Mouse (Mus musculus) lung, postnatal 14 days (tissue): ENCODE results near the gene Rwdd2b.

Source experiments
- DNase-seq: peaks from one replicate; pipeline ENCODE4 v3.0.0; 2021

Rwdd2b gene

DNA sequence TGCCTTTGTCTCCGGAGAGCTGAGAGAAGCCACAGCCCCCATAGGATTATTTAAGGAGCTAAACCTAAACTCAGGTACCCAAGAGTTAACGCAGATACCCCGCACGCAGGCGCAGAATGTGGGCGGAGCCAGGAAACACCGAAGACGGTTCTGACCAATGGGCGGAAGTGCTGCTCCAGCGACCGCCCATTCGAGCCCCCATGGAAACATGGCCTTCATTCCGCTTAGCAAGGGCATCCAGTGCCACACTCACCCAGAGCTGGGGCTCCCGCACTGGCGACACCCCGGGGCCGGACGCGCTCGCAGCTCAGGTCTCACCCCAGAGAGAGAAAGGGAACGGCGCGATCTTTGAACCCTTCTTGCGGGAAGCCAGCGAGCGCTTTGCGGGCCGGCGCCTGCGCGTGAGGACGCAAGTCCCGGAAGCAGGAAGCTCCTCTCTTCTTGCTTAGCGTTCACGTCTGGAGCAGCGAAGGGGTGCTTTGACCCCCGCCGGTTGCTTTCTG lies at the start of gene Rwdd2b:
Rwdd2b (minus strand) TSS at position 390 of the 503 bp plus-strand sequence.
- DNase-seq, result peak; percentile 94

DNA sequence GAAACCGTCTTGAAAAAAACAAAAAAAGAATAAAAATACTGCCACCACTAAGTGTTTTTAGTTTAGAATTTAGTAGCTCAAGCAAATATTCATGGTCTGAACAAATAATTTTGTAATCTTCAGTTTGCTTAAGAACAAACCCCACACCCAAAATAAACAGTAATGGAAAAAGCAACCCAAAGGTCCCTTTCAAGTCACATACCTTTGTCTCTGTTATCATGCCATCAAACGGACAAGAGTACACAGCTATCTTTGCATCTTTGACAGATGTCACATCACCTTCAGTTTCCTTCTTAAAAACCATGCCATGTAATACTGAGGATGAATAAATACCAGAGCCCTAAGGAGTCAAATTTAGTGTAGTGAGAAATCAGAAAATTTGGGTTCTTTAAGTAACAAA lies 48.2 kb upstream of the Rwdd2b start:
- no peak for DNase-seq

DNA sequence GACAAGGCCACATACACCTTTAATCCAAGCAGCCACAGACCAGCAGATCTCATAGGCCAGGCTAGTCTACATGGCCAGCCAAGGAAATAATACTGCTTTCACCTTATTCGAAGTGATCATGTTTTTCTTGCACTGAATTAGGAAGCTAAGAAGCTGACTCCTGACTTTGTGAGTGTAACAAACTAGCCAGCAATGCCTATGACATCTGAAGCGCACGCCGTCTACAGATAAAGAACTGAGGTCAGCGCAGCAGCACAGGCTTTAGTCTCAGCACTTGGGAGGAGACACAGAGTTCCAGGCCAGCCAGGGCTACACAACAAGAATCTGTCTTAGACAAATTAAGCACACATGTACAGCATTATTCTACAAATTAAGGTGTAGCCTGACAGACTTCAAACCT lies 46.4 kb upstream of the Rwdd2b start:
- no peak for DNase-seq

DNA sequence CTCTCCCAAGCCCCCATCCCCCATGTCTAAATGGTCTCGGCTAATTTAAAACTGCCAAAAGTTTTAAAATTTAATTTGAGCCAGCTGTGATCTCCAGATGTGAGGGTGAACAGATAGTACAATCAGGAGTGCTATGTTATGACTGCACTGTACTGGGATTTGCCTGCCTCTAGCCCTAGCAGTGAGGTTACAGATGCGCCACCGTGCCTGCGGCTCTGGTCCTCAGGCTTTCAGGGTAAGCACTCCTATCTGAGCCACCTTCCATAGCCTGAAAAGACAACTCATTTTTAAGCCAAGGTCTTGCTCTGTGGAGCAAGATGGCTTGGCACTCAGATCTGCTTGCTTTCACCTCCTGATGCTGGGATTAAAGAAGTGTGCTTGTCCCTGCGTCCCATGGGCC lies 44.0 kb upstream of the Rwdd2b start:
- DNase-seq, result no peak

DNA sequence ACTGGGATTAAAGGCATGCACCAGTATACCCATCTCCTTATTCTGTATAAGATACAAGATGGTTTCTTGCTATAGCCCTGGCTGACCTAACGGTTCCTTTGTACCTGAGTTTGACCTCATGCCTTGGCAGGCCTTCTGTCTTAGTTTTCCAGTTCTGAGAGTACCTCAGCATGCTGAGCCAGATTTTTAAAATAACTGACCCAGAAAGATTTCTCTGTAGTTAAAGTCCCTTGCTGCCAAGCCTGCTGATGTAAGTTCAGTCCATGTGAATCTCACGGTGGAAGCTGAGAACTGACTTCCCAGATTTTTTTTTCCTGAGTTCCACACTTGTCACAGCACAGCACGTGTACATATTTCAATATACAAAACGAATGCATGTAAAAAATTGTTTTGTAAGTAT lies 30.2 kb upstream of the Rwdd2b start:
- no peak for DNase-seq

DNA sequence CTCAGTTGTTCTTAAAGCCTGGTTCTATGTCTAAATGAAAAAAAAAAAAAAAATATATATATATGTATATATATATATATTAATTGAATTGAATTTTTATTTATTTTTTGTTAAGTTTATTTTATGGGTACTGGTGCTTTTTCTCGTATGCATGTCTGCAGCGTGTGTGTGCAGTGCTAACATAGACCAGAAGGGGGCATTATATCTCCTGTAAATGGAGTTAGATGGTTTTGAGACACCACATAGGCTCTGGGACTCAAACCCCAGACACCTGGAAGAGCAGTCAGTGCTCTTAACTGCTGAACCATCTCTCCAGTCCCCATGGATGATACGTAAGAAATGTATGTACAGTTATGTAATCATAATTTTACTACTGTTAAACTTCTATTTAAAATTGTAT lies 18.4 kb upstream of the Rwdd2b start:
- DNase-seq, result no peak

DNA sequence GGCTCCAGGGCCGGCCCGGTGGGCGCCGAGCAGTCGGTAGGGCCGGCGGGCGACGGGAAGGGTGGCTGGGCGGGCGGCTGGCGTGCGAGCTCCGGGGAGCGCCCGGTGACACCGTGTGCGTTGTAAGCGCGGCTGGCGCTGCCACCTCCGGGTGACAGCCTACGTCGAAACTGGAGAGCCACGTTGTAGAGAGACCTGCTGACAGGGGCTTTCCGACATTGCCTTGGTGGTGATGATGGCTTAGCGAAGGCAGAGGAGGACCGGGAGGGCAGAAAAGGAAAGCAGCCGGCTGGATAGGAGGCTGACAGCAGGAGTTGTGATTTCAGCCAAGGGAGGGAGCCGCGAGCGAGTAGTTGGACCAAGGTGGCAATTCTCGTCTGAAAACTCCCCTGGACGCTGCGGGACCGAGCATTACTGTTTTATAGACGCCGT lies 14.8 kb upstream of the Rwdd2b start:
- DNase-seq, result peak; percentile 17

DNA sequence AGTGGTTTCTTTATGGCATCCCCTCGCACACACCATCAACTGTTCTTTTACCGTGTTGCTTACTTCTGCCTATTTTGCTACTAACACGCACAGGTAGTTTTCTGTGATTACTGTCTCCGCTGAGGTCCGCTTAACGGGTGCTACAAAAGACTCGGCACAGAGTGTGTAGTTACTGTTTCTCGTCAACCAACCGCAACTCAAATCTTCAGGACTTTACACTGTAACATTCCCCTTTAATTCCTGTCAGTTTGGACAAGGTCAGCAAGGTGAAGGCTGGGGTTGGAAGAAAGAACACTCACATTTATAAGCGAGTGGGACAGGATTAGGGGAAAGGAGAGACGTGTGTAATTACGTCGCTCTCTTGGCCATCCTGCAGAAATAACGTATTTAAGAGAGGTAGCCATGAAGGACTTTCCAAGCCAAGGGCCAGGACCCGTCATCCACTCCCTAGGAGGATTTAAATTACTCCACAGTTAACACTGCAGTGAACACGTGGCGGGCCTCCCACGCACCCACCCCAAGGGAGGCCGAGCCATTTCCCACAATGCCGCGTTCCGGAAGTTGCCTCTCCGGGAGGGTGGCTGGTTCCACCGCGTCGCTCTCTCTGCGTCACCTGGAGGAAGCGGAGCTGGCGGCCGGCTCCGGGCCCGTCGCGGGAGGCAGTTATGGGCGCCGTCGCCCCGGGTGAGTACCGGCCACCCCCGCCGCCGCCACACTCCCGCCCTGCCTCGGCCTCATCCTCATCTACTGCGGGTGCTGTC lies 14.2 kb upstream of the Rwdd2b start, which contains the start of gene Usp16:
Usp16 (plus strand) TSS at position 285 of the 761 bp plus-strand sequence.
- DNase-seq, result peak; percentile 92

DNA sequence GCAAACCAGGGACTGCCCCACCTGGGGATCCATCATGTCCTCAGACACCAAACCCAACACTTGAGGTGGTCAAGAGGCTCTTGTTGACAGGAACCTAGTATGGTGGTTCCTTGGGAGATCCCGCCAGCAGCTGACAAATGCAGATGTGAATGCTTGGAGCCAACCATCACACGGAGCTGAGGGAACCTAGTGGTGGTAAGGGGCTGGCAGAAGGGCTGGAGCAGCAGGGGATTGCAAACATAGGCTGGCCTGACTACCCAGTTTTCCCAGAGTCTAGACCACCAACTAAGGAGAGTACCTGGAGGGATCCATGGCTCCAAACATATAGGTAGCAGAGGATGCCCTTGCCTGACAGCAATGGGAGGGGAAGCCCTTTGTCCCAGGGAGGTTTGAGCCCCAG lies 12.9 kb upstream of the Rwdd2b start:
- no peak for DNase-seq

DNA sequence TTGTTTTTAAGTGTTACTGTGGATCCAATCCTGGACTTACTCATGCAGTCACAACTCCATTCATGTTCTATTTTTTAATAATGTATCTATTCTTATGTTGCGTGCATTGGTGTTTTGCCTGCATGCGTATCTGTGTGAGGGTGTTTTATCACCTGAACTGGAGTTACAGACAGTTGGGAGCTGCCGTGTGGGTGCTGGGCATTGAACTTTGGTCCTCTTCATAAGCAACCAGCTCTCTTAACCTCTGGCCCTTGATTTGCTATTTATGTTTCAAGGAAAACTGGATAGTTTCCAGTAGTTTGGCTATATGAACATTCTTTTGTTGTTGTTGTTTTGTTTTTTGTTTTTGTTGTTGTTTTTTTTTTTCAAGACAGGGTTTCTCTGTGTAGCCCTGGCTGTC lies 5.2 kb upstream of the Rwdd2b start:
- no peak for DNase-seq

DNA sequence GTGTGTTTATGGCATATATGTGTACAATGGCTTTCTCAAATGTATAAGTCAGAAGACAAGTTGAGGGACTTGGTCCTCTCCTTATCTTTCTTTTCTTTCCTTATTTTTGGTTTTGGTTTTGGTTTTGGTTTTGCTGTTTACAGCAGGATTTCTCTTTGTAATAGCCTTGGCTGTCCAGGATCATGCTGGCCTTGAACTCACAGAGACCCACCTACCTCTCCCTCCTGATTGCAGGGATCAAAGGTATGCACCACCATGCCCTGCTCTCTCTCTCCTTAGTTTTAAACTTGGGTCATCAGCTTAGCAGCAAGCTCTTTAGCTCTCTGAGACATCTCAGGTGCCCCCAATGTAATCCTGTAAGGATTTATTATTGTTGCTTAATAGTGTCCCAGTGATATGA lies 4.7 kb upstream of the Rwdd2b start:
- DNase-seq, result no peak

DNA sequence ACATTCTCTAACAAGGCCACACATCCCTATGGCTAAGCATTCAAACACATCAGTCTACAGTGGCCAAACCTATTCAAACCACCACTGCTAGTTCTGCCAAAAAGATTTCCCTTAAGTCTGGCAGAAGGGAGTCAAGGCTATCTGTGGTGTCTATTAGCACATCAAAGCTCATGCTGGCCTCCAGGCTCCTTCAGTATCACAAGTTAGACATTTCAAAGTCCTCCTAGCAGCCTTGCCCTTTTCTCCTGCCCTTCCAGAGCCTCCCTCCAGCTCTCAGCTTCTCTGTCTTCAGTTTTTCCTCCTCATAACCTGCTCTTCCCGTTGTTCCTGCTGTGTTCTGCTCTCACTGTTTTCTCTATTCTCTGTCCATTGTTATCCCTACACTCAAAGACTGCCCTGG lies 3.7 kb upstream of the Rwdd2b start:
- no peak for DNase-seq

DNA sequence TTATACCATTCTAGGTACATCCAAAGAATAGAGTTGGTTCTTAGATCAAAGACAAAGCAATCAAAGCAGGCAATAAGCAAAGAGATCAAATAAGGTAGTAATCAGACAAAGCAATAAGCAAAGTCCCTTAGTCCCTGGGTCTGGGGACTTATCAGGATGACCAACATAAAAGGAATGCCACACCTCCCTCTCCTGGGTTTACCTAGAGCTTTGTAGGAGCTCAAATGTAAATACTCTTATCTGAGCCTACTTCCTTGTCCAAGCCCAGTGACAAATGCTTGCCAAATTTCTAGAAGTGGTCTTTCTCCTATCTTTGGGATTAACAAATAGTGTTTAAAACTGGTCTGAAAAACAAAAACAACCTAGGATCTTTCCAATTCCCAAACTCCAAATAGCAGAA lies 2.9 kb upstream of the Rwdd2b start:
- no peak for DNase-seq

DNA sequence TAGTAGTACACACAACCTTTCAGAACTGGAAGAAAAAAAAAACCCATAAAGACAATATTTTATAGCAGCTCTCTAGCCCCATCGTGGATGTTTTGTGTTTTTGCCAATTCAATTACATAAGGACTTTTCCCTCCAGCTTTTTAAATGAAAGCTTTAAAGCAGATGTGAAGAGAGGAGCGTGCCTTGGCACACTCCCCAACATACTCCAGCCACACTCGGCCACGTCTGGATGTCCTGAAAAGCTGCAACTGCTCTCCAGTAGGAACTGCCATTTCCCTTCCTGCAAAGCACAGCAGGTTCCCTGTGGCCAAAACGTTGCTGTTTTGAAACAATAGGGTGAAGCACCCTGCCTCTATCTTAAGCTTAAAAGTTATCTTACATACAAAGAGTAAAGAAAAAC lies 1.9 kb upstream of the Rwdd2b start:
- DNase-seq, result no peak

DNA sequence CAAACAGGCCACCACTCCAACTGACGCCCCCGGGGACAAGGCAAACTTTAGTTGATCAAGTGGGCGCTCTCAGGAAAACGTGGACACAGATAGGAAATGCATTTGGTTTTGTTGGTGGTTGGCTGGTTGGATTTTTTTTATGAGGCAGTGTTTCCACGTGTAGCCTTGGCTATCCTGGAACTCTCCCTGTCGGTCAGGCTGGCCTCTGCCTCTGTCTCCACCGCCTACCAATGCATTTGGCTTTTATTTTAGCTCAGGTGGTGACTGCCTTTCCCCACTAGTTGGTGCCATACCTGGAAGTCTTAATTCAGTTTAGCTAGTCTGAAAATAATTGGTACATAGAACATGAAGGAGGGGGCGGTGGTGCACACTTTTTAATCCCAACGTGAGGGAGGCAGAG lies 716 bp upstream of the Rwdd2b start:
- DNase-seq, result no peak

DNA sequence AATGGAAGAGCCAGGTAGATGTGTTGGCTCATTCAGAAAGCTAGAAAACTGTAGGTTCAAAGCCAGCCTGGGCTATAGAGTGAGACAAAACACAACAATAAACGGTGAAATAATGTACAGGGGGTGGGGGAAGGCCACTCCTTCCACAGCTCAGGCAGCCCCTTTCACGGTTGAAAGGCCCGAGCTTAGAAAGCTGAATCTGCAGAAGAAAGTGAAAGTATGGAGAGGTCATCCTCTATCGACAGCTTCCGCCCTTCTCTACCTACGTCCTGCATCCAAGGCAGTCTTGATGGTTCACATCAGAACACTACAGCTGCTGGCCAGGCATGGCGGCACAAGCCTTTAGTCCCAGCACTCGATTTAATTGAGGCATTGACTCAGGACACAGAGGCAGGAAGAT lies 1.7 kb downstream of the Rwdd2b start:
- no peak for DNase-seq

DNA sequence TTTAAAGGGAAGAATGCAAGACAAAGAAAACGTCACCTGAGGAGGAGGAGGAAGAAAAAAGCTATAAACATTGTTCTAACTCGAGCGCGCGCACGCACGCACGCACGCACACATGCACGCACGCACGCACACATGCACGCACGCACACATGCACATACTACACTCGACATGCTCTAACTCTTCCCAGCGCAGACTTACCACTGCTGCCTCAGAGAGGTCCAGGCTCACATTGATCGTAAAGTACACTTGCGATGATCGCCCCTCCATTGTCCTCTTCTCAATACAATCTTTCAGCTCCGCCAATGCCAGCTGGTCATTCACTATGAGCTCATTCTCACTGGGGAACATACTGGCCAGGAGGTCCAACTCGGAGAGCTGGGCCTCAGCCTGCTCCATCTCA lies 3.3 kb downstream of the Rwdd2b start:
- DNase-seq, result no peak

DNA sequence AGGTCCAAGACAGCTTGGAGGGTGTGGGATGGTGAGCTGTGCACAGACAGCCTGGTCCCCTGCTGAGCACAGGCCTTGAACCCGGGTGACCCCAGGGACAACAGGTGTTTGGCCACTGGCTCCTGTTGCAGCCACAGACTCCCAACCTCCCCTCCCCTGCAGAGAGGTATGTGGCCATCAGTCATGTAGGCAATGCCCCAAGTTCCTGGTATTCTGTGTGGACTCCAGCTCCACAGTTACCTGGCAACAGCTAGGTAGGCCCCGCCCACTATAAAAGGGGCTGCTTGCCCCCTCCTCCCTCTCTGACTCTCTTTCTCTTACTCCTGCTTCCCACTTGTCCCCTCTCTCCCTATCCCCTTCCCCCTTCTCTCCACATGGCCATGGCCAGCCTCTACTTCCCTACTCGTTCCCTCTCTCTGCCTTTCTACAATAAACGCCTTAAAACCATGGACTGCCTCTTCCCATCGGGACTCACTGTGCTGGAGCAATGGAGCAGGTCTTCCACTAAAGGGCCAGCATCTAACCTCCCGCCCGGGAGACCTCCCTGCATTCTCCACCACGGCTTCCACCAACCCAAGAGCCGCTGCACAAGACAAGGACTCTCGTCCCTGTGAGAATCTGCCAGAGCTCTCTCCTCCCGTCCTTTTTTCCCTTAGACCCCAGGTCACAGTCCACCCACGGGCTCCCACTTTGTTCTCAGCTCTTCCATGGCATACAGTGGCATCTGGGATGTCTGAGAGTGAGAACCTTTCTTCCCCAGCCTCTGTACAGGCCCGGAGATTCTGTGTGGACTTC lies 4.8 kb downstream of the Rwdd2b start:
- no peak for DNase-seq

DNA sequence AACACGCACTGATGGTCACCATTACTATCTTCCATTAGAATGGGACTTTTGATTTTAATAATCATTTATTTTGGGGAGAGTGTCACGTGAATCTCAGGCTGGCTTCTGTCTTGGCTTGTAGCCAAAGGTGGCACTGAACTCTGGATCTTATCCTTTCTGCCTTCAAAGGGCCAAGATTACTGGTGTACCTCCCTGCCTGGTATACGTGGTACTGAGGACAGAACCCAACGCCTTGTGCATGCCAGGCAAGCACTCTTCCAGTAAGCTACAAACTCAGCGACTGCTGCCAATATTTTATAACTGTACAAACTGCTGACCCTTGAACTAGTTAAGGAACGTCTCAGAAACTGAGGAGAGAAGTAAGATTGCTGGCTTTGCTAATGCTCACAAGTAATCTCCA lies 5.4 kb downstream of the Rwdd2b start:
- DNase-seq, result no peak

DNA sequence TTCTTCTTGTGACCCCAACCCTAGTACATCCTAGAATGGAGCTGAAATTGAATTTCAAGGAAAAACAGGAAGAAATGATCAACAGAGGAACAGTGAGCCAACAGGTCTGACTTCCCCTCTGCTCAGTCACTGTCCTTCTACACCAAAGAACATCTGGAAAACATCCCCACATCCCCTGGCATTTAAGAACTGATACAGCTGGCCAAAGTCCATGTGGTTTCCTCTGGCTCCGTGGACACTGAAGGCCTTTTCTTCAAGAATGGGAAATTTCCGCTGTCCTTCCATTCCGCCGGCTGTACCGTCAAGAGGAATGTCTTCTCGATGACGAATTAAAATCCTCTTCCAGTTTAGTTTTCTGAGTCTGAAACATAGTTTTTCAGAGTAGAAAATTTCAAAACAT lies 6.1 kb downstream of the Rwdd2b start:
- no peak for DNase-seq

DNA sequence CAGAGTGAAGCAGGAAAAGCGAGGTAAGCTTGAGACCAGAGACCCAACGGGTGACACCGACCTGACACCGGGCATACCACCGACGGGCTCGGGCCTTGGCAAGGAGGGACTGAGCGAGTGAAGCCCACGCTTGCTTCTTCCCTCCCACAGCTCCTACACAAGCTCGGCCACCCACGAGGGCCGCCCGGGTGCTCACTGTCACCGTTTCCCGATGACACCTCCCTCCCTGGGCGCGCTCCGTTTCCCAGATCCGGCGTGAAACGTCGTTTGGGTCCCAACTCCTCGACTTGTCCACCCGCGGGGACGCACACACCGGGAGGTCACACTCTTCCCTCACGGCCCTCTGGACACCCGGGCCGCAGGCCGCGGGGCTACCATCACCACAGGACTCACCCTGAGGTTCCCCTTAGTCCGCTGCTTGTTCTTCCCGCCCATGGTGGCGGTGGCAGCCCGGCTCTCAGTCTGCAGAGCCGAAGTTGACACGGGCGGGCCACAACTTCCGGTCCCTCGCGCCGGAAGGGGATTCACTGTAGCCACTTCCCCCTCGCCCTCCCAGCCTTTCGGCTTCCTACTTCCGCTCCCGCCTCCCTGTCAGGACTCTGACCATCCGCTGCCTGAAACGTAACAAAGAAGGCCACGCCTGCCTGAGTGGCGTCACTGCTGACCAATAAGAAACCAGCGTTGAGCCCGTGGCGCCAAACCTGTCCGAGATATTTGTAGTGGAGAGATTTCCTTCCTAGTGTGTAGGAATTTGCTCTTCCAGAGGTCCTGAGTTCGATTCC lies 8.1 kb downstream of the Rwdd2b start, which contains the start of gene Ltn1:
Ltn1 (minus strand) TSS at position 580 of the 782 bp plus-strand sequence.
- DNase-seq, result peak; percentile 98

DNA sequence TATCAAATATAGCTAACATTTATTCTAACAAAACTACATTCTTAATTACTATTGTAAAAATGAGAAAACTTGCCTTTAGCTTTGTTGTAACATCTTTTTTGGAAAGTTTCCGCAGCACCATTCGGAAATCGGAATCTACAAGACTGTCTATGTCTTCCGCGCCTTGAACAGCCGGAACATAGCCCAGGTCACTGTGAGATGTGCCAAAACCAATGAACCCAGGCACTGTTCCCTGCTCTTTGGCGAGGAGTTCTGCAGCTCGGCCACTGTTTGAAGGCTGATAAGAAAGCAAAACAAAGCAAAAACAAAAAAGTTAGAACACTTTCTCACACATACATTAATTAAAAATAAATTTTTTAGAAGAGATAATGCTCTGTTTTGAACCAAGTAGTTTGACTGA lies 12.9 kb downstream of the Rwdd2b start:
- peak; percentile 36 for DNase-seq

DNA sequence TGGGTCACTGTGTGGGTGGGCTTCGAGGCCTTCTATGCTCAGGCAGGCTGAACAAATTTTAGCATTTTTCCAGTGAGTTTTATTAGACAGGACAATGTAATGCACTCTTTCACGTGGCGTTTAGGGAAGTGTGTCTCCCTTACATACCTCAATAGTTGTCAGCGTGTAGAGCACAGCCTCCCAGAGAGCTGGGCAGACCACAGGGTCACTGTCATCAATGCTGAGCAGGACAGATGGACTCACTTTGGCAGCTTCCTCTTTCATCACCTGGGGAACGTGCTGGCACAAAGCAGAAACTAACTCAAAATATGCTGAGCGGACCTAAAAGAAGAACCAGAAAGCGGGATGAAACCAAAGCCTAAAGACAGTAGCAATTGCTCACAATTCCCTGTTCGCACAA lies 19.7 kb downstream of the Rwdd2b start:
- DNase-seq, result no peak
